Mouse (Mus musculus) urinary bladder, adult 2 months (tissue): ENCODE results near the gene Olfr979. TPM values are rescaled to one million over a fixed set of nuclear protein-coding genes. Genes with fewer than 3 reads are reported as not detected.
"Not testable (repeated sequence)": the region's sequence is repeated elsewhere in the genome, so short reads cannot be mapped to it uniquely, and the experiment has no call there.

Experiments
- DNase-seq: peaks from one replicate; pipeline ENCODE4 v3.0.0; 2022; ENCODE audit warnings: low spot score
- polyA plus RNA-seq: library from polyadenylated mRNA; depleted of rRNA; stranded (reverse); fragments of >200 nt; gene quantifications from 2 replicates; pipeline ENCODE4 v1.2.3, GENCODE M21; 2012; rRNA removed

Gene Olfr979
- not detected in 2 replicates for polyA plus RNA-seq

DNA sequence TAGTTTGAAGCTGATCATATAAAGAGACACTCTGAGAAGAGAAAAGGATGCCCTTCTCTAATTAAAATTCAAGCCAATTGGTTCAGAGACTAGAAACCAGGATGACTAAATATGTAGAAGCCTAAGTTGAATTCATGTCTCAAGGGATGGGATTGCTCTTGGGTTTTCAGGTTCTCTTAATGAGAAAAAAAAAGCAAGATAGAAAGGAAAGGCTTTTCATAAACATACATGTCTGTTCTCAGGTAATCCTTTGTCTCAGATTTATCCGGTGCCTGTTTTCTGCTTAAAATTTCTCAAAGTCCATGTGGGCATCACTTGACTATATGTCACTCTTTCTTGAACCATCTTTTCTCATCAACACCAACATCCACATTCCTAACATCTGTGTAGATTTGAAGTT, at the start of gene Olfr979:
Gene Olfr979 (minus strand): TSS at position 101 of the 400 bp plus-strand sequence.
- DNase-seq = no peak

GRCm38 (mm10) chr9:40050138-40050537, 46.9 kb upstream of the Olfr979 start:
- DNase-seq = no peak

- no peak for DNase-seq
Measured at GRCm38 (mm10) chr9:40021164-40021563, 17.9 kb upstream of the Olfr979 start, which contains the start of gene Olfr981. Gene Olfr981, plus strand, starts transcription at chr9:40021464.

DNA sequence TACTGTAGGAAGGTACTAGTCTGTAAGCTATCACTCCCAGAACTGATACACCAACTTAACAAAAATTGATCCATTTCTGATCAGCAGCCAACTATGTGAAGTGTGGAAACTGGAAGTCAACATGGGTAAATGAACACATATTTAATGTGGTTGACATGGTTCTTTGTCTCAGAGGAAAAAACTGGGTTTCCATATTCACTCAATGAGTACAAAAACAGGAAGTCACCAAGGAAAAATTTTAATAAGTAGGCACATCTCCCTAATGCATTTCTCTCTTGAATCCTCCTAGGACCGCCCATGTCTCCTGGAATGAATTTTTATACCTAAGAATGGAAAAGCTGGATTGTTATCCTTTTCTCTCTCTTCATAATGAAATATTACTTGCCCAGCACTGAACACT, 6.2 kb upstream of the Olfr979 start, which contains the start of gene Olfr980:
Gene Olfr980 (minus strand): TSS at position 101 of the 400 bp plus-strand sequence.
- DNase-seq = no peak

DNA sequence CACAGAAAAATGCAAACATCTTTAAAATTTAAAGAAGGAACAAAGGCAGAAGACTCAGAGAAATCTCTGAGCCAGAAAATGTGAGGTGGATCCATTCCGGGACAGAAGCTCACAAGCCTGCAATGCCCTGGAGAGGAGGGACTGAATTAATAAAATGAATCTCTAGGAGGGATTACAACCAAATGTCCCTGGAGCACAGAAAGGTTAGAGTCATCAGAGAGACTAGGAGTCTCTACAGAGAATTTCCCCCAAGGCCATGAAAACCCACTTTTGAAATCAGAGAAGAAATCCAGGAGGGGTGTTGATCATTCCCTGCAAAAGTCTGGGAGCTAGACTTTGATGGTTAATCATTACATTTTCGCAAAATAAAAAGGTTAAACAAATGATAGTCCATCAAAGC, 11.5 kb downstream of the Olfr979 start, which contains the start of gene Olfr978:
Gene Olfr978 (plus strand): TSS at position 301 of the 400 bp plus-strand sequence.
- no peak for DNase-seq

DNA sequence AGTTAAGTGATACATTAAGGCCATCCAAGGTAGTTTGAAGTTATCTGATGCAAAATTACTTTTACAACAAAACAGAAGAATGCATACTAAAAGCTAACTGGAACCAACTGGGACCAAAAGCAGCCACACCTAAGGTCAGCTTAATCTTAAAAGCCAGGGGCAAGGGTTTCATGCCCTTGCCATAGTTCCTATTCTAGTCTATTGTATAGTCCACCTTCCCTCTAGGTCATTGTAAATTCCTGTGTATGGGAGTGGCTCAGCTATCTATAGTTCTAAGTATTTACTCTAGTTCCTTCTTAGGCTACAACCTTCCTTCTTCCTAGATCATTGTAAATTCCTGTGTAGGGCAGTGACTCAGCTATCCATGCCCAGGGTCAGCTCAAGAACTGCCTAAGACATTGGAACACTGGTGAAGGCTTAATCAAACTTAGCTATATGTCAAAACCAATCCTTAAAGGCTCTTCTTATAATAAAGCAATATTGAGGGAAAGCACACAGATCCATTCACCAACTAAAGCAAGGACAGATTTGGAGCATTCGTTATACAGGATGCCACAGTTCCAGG, 26.6 kb downstream of the Olfr979 start:
- DNase-seq = not testable (repeated sequence)

DNA sequence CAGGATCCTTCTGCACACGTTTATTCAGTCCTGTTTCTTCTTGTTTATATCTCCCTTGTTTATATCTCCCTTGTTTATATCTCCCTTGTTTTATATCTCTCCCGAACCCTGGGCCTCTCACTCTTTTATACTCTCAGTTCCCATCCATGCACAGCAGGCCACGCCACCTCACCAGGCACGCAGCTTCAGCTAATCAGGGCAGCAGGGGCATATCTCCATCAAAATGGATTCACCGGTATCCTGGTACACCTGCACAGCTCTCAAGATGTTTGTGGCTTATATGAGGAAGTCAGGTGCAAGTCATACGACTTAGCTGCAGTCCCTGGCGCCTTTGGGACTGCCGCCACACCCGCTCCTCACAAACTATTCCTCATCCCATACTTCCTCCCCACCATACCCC, 42.2 kb downstream of the Olfr979 start, which contains the start of gene Olfr976:
Gene Olfr976 (minus strand): TSS at position 101 of the 400 bp plus-strand sequence.
- not testable (repeated sequence) for DNase-seq

GRCm38 (mm10) chr9:39951946-39952345, 51.3 kb downstream of the Olfr979 start, which contains the start of gene Olfr975:
Gene Olfr975, minus strand, starts transcription at chr9:39952046.
- no peak for DNase-seq

Other genes starting within 250 kb of the Olfr979 start
- gene Olfr968, start 220.2 kb downstream of the Olfr979 start, polyA plus RNA-seq = not detected in 2 replicates
- gene Olfr969, start 212.5 kb downstream of the Olfr979 start, polyA plus RNA-seq = not detected in 2 replicates
- not detected in 2 replicates for gene Olfr970, start 194.6 kb downstream of the Olfr979 start, polyA plus RNA-seq
- gene Olfr971, start 166.6 kb downstream of the Olfr979 start, polyA plus RNA-seq = not detected in 2 replicates
- not detected in 2 replicates for gene Olfr972, start 137.0 kb downstream of the Olfr979 start, polyA plus RNA-seq
- not detected in 2 replicates for gene Olfr229, start 96.1 kb downstream of the Olfr979 start, polyA plus RNA-seq
- gene Olfr974, start 66.0 kb downstream of the Olfr979 start, polyA plus RNA-seq = not detected in 2 replicates
- gene Olfr975, start 51.4 kb downstream of the Olfr979 start, polyA plus RNA-seq = not detected in 2 replicates
- gene Olfr976, start 42.3 kb downstream of the Olfr979 start, polyA plus RNA-seq = not detected in 2 replicates
- gene Olfr978, start 11.4 kb downstream of the Olfr979 start, polyA plus RNA-seq = not detected in 2 replicates
- gene Olfr980, start 6.1 kb upstream of the Olfr979 start, polyA plus RNA-seq = not detected in 2 replicates
- gene Olfr981, start 18.0 kb upstream of the Olfr979 start, polyA plus RNA-seq = not detected in 2 replicates
- not detected in 2 replicates for gene Olfr982, start 70.4 kb upstream of the Olfr979 start, polyA plus RNA-seq
- gene Olfr983, start 90.1 kb upstream of the Olfr979 start, polyA plus RNA-seq = not detected in 2 replicates
- not detected in 2 replicates for gene Olfr984, start 110.7 kb upstream of the Olfr979 start, polyA plus RNA-seq
- not detected in 2 replicates for gene Olfr985, start 126.7 kb upstream of the Olfr979 start, polyA plus RNA-seq
- gene Tmem225, start 144.7 kb upstream of the Olfr979 start, polyA plus RNA-seq = not detected in 2 replicates
- not detected in 2 replicates for gene Olfr986, start 177.5 kb upstream of the Olfr979 start, polyA plus RNA-seq
- gene Zfp202, start 188.9 kb upstream of the Olfr979 start, polyA plus RNA-seq = 3.2 and 3.7 TPM in 2 replicates